Mouse (Mus musculus) spleen, postnatal 14 days (tissue): Measurements from ENCODE around the gene Ccdc136.
"Not testable (repeated sequence)": the region's sequence is repeated elsewhere in the genome, so short reads cannot be mapped to it uniquely, and the experiment has no call there.

ENCODE experiments used
- DNase-seq, 2 experiments: peaks; one replicate each; pipeline ENCODE4 v3.0.0; 2021 to 2022; ENCODE audit warnings: low spot score in 2 of 2

Ccdc136 gene

DNA sequence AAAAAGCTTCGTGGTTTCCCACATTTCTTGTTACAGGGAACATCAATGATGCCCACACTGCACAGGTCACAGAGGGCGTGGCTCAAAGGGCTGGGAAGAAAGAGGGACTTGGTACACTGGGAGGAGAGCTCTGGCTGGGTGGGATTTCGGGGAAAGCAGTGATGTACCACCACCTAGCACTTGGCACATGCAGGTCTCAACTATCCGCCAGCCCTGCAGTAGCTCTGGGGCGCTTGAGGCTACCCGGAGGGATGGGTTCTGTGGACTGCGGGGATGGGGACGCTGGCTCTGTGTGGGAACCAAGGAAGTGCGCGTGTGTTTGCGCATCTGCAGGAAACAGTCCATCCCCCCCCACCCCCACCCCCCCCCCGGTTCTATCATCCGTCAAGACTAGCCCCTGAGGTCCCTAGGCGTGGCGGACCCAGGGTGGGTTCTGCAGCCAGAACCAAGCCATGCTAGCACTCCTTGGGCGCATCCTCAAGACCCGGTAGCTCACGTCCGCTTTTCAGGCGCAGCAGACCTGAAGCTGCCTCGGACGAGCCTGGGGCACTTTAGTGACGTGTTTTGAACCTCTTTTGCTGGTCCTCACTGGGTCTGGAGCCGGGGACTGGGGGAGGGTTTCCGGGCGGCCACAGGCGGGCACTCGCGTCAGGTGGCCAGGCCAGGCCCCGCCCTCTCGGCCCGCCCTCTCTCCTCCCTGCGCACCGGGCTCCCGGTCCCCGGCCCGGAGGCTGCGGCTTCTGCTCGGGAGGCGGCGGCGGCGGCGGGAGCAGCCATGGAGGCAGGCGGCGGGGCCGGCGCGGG lies at the start of gene Ccdc136:
TSS of gene Ccdc136 (plus strand) at position 400 of the 804 bp plus-strand sequence.
- no peak for DNase-seq

DNA sequence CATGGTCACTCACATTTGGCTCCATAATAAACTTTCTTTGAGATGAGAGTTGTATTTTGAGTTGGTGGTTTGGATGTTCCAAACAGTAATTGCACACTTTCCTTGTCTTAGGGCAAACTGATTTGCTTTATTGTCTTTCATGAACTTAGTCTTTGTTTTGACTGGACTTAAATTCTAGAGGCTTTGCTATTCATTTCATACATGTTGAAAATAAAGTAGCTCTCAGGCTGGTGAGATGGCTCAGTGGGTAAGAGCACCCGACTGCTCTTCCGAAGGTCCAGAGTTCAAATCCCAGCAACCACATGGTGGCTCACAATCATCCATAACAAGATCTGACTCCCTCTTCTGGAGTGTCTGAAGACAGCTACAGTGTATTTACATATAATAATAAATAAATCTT lies 49.6 kb upstream of the Ccdc136 start:
- not testable (repeated sequence) for DNase-seq

DNA sequence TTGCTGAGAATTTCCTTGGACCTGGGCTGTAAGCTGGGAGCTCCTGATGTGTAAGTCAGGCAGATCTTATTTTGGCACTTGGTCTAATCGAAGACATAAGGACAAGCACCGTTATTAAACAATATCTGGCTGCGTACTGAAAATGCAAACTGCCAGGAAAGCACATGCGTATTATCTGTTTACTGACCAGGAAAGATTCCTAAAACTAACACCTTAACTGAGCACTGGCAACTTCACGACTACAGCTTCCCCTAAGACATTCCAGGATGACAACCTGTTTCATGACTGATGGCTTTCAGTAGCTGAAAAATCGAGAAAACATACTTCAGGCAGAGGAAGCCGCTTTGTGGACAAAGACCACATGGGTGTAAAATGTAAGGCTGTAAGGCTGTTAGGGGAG lies 48.9 kb upstream of the Ccdc136 start:
- DNase-seq = no peak

DNA sequence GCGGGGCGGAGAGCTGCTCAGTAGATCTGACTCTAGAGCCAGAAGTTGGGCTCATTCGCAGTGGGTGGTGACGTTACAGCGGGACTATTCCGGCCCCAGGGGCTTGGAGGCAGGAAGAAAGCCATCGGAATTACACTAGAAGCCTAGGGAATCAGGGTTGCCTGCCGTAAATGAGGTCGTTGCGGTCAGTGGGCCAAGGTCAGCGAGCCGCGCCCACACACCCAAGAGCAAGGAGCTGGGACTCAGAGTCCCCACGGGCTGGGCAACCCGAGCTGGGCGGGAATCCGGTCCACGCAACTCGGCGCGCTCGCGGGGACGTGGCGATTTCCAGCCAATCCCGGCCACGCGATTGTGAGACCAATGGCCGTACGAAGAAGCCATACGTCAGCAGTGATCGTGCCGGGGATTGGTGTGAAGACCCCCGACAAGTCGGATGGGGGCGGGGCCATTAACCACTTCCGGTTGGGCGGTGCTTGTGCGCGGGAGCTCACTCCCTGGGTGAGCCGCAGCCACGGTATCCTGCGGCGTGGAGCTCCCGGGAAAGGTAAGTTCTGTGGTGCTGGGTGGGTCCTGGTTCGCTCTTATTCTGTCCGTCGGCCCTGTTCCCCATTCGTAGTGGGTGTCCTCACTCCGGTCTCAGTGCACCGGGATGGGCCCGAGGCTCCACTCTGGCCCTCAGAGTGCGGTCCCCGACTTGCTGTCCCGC lies 48.3 kb upstream of the Ccdc136 start, which contains the start of gene Calu:
TSS of gene Calu (plus strand) at position 405 of the 706 bp plus-strand sequence.
- peak; percentile 97 to 98 for DNase-seq

DNA sequence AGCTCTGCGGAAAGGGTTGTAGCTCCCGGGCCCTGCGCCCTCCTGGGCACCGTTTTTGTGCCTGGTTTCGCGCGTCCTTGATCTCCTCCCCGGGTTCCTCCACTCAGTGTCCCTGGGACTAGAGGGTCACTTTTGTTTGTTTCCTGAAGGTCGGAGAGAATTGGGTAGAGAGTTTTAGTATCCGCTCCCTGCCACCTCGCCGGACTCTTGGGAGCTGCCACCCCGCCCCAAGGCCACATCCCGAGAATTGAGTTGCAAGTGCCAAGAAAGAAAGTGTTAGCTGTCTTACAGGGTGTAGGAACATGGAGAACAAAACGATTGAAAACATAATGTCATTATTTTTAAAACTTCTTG lies 47.8 kb upstream of the Ccdc136 start:
- DNase-seq = no peak

DNA sequence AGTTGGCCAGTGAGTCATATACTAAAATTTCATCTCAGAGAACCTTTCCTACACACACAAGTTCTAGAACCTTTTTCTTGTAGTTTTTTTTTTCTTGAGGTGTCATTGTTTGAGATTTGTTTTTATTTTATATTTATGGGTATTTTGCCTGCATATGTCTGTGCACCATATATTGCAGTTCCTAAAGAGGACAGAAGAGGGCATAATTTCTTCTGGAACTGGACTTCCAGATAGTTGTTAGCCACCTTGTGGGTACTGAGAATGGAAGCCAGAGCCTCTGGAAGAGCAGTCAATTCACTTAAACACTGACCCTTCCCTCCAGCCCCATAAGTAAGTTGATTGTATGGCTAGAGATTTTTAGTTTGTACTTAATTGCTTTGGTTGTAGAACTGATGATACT lies 44.5 kb upstream of the Ccdc136 start:
- no peak for DNase-seq

DNA sequence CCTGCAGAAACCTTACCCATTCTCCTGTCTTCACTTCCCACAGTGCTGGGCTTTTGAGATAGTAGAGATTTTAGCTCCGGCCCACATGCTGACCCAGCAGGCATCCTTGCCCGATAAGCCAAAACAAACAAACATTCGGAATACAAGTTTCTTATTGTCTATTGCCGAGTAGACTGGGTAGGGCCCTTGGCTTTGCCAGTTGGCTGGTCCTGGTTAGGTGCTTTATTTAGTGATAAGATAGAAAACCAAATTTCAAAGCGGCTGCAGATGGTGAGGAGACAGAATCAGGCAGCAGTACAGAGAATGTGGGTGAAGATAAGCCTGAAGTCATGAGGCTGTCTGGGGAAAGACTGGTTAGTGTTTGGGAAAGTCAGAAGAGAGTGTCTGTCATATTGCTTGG lies 43.3 kb upstream of the Ccdc136 start:
- DNase-seq = no peak

DNA sequence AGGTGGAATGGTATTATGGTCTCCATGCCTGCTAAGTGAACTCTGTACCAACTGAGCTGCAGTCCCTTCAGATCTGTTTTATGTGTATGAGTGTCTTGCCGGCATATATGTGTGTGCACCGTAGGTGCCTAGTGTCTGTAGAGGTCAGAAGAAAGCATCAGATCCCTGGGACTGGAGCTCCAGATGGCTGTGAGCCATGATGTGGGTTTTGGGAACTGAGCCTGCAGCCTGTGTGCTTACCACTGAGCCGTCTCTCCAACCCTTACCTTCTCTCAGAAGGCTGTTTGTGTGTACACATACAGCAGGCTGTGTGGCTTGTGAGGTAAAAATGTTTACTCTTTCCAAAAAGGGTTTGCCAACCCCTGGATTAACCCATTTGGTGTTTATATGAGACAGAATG lies 36.7 kb upstream of the Ccdc136 start:
- no peak for DNase-seq

DNA sequence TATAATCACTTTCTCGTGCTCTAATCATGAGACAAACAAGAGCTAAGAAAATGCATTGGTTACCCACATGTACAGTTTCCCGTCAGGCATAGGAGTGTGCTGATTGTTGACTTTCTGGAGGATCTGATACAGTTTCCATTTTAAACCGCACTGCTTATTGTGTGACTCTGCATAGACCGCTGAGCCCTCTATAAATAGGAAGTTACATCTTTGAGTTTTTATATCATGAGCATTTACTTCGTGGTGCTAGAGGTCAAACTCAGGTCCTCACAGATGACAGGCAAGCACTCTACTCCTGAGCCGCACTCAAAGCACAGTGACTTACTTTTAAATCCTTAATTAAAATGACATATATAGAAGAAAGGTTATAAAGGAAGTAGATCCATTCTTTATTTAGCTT lies 35.9 kb upstream of the Ccdc136 start:
- DNase-seq = no peak

DNA sequence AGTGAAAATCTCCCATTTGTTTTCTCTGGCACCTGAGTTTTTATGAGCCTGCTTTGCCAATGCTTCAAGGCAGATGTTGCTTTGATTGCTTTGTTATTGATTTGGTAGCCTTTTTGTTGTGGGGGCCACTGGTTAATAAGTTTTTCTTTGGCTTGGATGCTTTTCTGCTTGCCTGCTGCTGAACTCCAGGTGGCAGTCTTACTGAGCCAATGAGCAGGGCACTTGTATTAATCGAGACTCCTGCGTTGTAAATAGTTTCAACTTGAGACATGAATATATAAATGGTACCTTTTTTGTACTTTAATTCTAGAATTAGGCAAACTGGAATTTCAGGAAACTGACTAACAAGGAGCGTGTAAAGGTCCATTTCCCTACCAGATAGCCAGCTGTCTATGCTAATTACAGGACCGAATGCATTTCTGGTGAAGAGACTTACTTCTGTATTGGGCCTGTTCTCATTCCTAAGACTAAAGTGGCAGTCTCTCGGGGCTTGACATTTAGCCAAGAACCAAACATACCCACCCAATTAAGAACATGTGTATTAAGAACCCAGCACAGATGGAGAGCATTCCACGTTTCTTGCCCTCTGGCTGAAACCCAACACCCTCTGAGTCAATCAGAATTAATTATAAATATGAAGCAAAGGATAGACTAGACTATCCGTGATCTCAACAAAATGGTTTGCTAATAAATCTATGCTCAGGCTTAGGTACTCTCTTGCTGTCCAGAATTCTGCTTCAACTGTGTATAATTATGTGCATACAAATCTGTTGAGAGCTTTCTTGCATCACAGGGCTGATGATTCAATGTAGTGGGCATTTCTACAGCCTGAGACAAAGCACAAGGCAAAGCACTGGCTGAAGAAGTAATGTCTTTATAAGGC lies 33.6 kb upstream of the Ccdc136 start:
- no peak for DNase-seq

DNA sequence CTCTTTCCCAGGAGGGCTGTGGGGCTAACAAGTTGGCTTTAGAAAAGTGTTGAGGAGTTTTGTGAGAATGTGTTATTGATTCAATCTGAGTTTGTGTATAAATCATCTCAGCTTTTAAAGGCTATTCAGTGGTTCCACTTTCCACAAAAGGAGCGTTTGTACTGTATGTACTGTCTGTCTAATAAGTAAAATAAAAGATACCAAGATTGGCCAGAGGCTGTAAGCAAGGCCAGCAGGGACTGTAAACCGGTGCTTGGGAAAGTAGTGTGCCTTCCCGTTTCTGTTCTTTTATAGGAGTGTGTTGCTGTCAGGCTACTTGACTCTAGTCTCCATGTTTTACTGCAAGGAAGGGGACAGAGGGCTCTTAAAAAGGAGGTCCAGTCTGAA lies 33.0 kb upstream of the Ccdc136 start:
- DNase-seq = no peak

DNA sequence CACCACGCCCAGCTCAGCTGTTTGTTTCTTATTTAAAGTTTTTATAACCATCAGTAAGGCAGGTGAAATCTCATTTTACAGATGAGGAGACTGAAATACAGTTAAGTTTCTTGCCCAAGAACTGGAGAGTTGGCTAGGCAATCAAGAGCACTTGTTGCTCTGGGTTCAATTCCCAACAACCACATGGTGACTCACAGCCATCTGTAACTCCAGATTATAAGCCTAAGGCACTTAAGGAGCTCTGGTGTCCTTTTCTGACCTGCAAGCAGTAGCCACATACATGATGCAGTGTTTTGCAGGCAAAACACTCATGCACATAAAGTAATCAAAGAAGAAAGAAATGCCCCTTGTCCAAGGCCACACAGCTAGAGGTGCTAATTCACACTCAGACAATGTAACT lies 30.8 kb upstream of the Ccdc136 start:
- no peak for DNase-seq

DNA sequence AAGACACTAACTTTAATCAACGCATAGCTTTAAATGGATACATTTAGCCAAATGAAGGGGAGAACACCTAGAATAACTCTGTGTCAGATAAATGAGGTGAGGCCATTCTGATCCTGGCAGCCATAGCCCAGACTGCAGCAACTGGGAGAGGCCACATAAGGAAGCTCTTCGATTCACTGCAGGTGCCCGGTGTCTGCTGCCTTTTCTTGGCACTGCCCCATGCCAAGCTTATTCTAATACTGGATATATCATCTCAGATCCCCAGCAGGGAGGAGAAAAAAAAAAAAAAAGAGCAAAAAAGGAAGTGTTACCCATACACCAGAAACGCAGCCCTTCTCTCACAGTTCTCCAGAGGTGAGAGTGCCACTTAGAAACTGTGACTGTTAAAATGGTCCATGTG lies 18.7 kb upstream of the Ccdc136 start:
- no peak for DNase-seq

DNA sequence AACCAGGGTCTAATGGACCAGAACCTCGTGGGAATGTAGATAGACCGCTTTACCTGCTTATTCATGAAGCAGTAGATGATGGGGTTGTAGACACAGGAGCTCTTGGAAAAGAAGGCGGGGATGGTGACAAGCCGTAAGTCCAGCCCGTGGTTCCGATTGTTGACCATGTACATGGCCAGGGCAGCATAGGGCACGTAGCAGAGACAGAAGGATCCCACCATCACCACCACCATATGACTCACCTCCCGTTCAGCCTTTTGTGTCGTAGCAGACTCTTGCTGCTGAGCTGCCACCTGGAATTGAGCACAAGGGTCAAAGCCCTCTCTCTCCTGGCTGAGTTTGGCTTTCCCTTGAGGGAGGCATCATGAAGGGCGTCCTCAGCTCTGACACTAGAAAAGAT lies 17.4 kb upstream of the Ccdc136 start:
- DNase-seq = no peak

DNA sequence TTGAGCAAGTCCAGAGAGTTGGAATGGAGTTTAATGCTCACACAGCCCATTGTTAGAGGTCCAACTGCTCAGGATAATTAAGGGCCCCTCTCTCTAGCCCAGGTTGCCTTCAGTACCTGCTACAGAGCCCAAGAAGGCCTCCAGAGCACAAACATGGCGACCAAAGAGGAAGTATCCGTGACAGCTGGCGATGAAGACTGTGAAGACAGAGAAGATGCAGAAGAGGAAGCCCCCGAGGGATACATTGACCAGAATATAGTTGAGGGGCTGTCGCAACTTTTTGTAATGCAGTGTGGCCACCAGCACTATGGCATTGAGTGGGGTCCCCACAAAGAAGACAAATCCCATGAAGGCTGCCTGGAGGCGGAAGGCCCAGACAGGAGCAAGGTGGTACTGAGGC lies 16.2 kb upstream of the Ccdc136 start:
- DNase-seq = no peak

DNA sequence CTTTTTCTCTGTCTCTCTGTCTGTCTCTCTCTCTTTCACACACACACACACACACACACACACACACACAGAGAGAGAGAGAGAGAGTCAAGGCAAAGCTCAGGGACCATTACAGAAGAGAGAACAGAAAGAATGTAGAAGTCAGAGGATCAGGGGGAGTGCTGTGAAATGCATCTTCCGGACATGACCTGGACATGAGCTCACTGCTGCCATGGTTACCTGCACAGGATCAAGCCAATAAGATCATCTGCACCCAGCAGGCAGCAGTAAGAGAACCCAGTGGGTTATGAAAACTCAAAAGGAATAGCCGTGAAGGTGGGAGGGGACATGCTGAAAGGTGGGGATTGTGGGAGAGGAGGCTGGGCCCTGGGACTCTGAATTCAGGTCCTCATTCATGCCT lies 13.7 kb upstream of the Ccdc136 start:
- no peak for DNase-seq

DNA sequence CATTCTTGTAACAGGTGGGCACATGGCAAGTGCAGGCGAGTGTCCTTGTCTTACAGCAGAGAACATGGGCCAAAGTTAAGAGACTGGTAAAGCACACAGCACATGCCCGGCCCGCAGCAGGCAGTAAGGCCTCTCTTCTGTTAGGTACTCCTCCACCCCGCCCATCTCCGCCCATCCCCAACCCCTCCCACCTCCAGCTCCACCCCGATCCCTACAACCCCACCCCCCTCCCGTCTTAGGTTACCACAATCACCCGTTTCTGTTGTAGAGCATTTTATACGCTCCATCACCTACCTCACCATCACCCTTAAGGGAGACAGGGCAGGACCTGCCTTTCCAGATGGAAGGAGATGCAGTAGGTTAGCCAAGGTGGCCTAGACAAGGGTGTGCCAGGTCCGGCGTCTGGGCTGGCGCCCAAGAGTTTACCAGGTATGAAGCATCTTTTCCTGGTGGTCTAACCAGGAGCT lies 8.0 kb upstream of the Ccdc136 start, which contains the start of gene Opn1sw:
TSS of gene Opn1sw (minus strand) at position 417 of the 467 bp plus-strand sequence.
- no peak for DNase-seq

DNA sequence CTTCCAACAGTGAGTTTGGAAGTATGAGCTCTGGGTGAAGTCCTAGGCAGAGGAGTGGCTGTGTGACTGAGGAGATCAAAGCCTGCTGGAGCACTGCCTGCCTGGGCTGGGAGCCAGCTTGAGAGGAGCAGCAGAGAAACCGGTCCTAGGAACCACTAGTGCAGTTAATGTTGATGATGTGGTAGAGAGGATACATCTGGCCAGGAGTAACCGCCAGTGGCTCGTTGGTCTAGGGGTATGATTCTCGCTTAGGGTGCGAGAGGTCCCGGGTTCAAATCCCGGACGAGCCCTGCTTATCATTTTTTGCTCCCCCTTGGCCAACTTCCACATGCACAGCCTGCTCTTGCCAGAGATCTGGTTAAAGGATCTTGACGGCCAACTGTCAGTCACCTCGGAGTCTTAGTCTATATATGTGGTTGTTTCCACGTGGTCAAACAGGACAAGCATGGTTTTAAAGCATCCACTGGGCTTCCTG lies 7.5 kb upstream of the Ccdc136 start:
- peak in 1 of 2 experiments; percentile 14 for DNase-seq

DNA sequence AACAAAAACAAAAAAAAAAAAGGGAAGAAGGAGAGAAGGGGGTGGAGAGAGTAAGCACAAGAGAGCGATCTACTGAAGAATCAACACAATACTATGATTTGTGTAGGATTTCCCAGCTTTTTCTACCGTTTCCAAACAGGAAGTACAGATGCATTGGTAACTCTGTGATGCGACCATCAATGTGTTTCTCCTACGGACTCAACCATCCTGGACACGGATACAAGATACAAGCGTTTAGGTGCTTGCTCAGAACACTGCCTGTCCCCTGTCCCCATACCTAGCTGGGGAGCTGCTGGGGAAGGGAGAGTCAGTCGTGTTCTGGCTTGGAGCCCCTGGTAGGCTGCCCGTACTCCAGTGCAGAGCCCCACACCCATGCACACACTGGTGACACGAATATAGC lies 6.7 kb upstream of the Ccdc136 start:
- DNase-seq = no peak

DNA sequence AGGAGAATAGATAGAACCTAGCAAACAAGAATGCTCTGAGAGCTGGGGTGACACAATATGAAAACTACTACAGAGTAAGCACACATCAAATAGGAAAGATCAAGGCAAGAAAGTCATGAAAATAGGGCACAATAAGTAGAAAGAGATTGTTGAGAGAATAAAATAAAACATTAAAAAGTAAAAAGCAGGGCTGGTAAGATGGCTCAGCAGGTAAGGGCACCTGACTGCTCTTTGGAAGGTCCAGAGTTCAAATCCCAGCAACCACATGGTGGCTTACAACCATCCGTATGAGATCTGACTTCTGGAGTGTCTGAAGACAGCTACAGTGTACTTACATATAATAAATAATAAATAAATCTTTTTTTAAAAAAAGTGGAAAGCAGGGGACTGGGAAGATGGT lies 5.6 kb upstream of the Ccdc136 start:
- DNase-seq = not testable (repeated sequence)

DNA sequence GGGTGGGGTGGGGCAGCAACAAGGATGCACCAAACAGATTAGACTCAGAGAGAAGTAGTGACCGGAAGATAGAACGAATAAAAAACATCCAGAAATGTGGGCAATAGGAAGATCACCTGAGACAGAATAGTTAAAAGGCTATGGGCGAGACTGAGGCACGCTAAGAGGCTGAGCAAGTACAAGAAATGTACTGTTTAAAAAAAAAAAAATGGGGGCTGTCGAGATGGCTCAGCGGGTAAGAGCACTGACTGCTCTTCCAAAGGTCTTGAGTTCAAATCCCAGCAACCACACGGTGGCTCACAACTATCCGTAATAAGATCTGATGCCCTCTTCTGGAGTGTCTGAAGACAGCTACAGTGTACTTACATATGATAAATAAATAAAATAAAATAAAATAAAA lies 4.9 kb upstream of the Ccdc136 start:
- not testable (repeated sequence) for DNase-seq

DNA sequence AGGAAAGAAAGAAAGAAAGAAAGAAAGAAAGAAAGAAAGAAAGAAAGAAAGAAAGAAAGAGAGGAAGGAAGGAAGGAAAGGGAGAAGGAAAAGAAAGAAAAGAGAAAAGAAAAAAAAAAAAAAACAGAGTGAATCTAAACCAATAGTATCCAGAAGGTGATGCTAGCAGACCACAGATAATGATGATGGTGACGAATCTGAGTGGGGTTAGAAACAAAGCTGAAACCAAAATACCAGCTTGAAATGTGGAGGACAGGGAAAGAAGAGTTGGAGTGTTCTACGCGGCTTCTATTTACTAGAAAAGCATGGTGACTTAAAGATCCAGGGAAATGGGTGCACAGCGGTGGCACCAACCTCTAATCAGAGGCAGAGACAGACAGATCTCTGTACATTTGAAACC lies 4.3 kb upstream of the Ccdc136 start:
- no peak for DNase-seq
